Mouse (Mus musculus): ENCODE measurements around the gene Lin7a.
"Not testable (repeated sequence)": the region's sequence is repeated elsewhere in the genome, so short reads cannot be mapped to it uniquely, and the experiment has no call there.

GRCm38 (mm10) chr10:107241999-107242398 is 29.5 kb upstream of the Lin7a start:
- TF ChIP-seq TAL1, GATA1 (IDR thresholded peaks at IDR 0.05; ENCODE audit: low read length): not testable (repeated sequence)

All from erythroblast, embryonic 14.5 days (primary cell).